ENCODE assay signal across 11 mouse cellular contexts in the genomic region with DNA sequence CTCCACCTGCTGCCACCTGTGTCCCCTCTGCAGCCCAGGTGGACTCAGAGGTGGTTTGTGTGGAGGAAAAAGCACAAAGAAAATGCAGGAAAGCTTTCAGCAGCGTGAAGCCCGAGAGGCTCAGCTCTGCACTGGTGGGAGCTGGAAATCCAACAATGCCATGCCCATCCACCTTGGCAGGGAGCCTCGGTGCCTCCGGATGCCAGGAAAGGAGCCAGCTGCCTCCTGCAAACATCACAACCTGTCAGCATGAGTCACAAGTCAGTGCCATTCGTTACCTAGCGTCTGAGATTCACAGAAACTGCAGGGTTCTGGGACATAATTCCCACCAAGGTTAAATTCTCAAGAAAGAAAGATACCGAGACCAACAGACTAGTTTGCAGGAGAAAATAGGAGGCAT.
DNase-seq lines count a peak whose midpoint lies in the region.
"Had no signal": no experiment of that assay in that cellular context is flagged by ENCODE, and none has a peak within 500 bp of the region (broad histone marks: within the 10 kb centered on the region; RNA-seq: fewer than 3 reads in every experiment).

No protein-coding gene starts in this region.

- no peaks in the 10 kb centered on the region for H3K36me3 ChIP-seq in heart, embryonic 10.5 days
- H3K36me3 ChIP-seq: neural tube, embryonic 12.5 days had no signal

- H3K4me1 ChIP-seq in heart, embryonic 10.5 days, result peaks cover 19% of the 10 kb centered on the region; the same call in 1 of the 2 replicates

- peaks cover 31% of the 10 kb centered on the region for H3K27me3 ChIP-seq in heart, embryonic 10.5 days (ENCODE audit: insufficient read depth, poor library complexity, severe bottlenecking)

- no peaks in the 10 kb centered on the region for H3K9me3 ChIP-seq in heart, embryonic 10.5 days
- H3K9me3 ChIP-seq: neural tube, embryonic 12.5 days had no signal

- WGBS in heart, embryonic 10.5 days, result 81% methylated on average over 7 of the region's 7 CpGs

- no peak overlapping the region for H3K27ac ChIP-seq in heart, embryonic 10.5 days
- H3K27ac ChIP-seq: liver, embryonic 14.5 days; neural tube, embryonic 12.5 days had no signal

- no peak overlapping the region for H3K4me3 ChIP-seq in heart, embryonic 10.5 days
- H3K4me3 ChIP-seq: neural tube, embryonic 12.5 days had no signal

- DNase-seq in heart, postnatal 4 days, result peak; percentile 74
- DNase-seq in heart, embryonic 10.5 days (ENCODE audit: low spot score), result no peak
- DNase-seq in adrenal gland, adult 8-10 months, result peak; percentile 55
- DNase-seq in cerebellum, adult 9-11 months, result peak; percentile 92
- DNase-seq in lung, postnatal 36 days, result peak; percentile 64
- DNase-seq in gastrocnemius, postnatal 10 days, result no peak
- no peak for DNase-seq in urinary bladder, postnatal 36 days (ENCODE audit: low spot score in 2 of 2)
- DNase-seq in urinary bladder, postnatal 4 days (ENCODE audit: low spot score in 2 of 2), result no peak
- DNase-seq: thymus, adult 2 months had no signal

Comparison
In these comparisons a context has a peak if more than half of its experiments do, and no peak if none do; other contexts are left out.
1. DNase-seq: peak in heart, postnatal 4 days (single experiment), adrenal gland, adult 8-10 months (single experiment), cerebellum, adult 9-11 months (single experiment) and lung, postnatal 36 days (single experiment); none in heart, embryonic 10.5 days (single experiment), gastrocnemius, postnatal 10 days (single experiment), urinary bladder, postnatal 36 days (0 of 2) and urinary bladder, postnatal 4 days (0 of 2).